Mouse (Mus musculus) heart, postnatal 0 days (tissue): ENCODE data around the gene Ofcc1. TPM values are rescaled to one million over a fixed set of nuclear protein-coding genes. Genes with fewer than 3 reads are reported as not detected.

ENCODE experiments used
- ATAC-seq: fragments of 200-750 bp; cut with Nextera tagmentation; 2 replicates; pipeline ENCODE4 v1.8.0; 2017; ENCODE audit warnings: low read depth, moderate number of reproducible peaks, moderate library complexity; ENCODE audit not compliant: insufficient read depth
- DNase-seq: peaks from one replicate; pipeline ENCODE4 v3.0.0-alpha.2; 2016; ENCODE audit warnings: low spot score
- H3K27ac ChIP-seq: fragments of 300-500 bp; sonication (generic); 2 replicates; pipeline ENCODE4 v1.5.1; 2014; ENCODE audit warnings: low read depth, mild to moderate bottlenecking
- H3K27me3 ChIP-seq: fragments of 300-500 bp; sonication (generic); 2 replicates; pipeline ENCODE4 v1.6.1; 2014; ENCODE audit warnings: low read length, mixed read lengths; ENCODE audit not compliant: control insufficient read depth, insufficient read depth
- H3K36me3 ChIP-seq: fragments of 300-500 bp; sonication (generic); replicated peaks from 2 replicates; pipeline ENCODE4 v1.6.1; 2014; ENCODE audit warnings: low read length, mixed read lengths; ENCODE audit not compliant: control insufficient read depth, insufficient read depth
- H3K4me1 ChIP-seq: fragments of 300-500 bp; sonication (generic); 2 replicates; pipeline ENCODE4 v1.6.1; 2014; ENCODE audit warnings: antibody characterized with exemption; ENCODE audit not compliant: control insufficient read depth, insufficient read depth
- H3K4me2 ChIP-seq: fragments of 300-500 bp; sonication (generic); 2 replicates; pipeline ENCODE4 v1.6.1; 2014; ENCODE audit warnings: low read depth, mild to moderate bottlenecking, low read length, moderate library complexity
- H3K4me3 ChIP-seq: fragments of 300-500 bp; sonication (generic); 2 replicates; pipeline ENCODE4 v1.5.1; 2014; ENCODE audit warnings: low read depth, low read length
- H3K9ac ChIP-seq: fragments of 300-500 bp; sonication (generic); replicated peaks from 2 replicates; pipeline ENCODE4 v1.6.1; 2014; ENCODE audit warnings: low read depth, low read length, mixed read lengths
- H3K9me3 ChIP-seq: fragments of 300-500 bp; sonication (generic); replicated peaks from 2 replicates; pipeline ENCODE4 v1.6.1; 2016; ENCODE audit warnings: low read length; ENCODE audit not compliant: control insufficient read depth
- CTCF ChIP-seq: IDR thresholded peaks from 2 replicates; pipeline ENCODE4 v1.5.1; 2016; ENCODE audit warnings: antibody characterized with exemption, control low read depth, low read depth
- EP300 ChIP-seq: IDR thresholded peaks from 2 replicates; pipeline ENCODE4 v1.6.1; 2016; ENCODE audit warnings: antibody characterized with exemption, low read depth
- WGBS: fragments of 180-500 bp; shearing (Covaris S2); extraction: QIAGEN DNeasy Blood & Tissue Kit; methylation state at CpG from one replicate; pipeline ENCODE4 v1.1.7; 2014; 5-methylcytosine and 5-hydroxymethylcytosine counted together
- polyA plus RNA-seq: library from polyadenylated mRNA; unstranded; fragments of >200 nt; fragmentation: Nextera tagmentation; extraction: Ambion mirVana; gene quantifications from 2 replicates; pipeline ENCODE4 v1.2.1, GENCODE M21; 2015
- total RNA-seq: library from RNA; depleted of rRNA; stranded (reverse); fragments of >200 nt; gene quantifications from 2 replicates; pipeline ENCODE4 v1.2.3, GENCODE M21; 2014; ENCODE audit warnings: low replicate concordance

Ofcc1 gene
- total and polyA plus RNA-seq, 2 experiments from 2014 or later = not detected

DNA sequence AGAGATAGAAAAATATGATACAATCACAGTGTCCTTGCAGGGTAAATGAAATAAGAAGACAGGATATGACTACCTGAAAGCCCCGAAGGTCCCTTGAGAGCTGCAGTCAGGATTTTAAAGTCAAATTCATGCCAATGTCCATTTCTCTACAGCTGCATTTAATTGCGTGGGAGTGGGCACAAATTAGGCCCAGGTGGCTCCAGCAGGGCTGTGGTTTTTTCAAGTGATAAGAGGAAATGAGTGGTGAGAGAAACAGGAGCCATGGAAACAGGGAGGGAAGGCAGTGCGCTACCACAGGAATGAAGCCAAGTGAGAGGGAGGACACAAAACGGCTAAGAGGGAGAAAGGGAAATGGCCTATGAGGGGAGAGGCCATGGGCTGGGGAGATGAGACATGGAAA is 363.3 kb downstream of the Ofcc1 start:
- no peak for ATAC-seq
- Histone ChIP-seq H3K4me2 (no peak overlapping the region), H3K36me3 (no peaks in the 10 kb centered on the region), H3K4me1 (no peaks in the 10 kb centered on the region), H3K9me3 (no peaks in the 10 kb centered on the region), H3K27me3 (no peaks in the 10 kb centered on the region), H3K27ac (no peak overlapping the region), H3K9ac (no peak overlapping the region), H3K4me3 (no peak overlapping the region)
- WGBS = 58% methylated on average over 4 of the region's 4 CpGs
- DNase-seq = no peak
- TF ChIP-seq CTCF (no peak), EP300 (no peak)

- DNase-seq = no peak
- Histone ChIP-seq H3K4me2 (no peak overlapping the region), H3K9me3 (no peaks in the 10 kb centered on the region), H3K36me3 (no peaks in the 10 kb centered on the region), H3K4me3 (no peak overlapping the region), H3K9ac (no peak overlapping the region), H3K4me1 (no peaks in the 10 kb centered on the region), H3K27me3 (no peaks in the 10 kb centered on the region), H3K27ac (no peak overlapping the region)
- ATAC-seq = no peak
- WGBS = 75% methylated on average over 18 of the region's 18 CpGs
- TF ChIP-seq CTCF (no peak), EP300 (no peak)
Observed at GRCm38 (mm10) chr13:39979294-39980061, 381.8 kb downstream of the Ofcc1 start.

DNA sequence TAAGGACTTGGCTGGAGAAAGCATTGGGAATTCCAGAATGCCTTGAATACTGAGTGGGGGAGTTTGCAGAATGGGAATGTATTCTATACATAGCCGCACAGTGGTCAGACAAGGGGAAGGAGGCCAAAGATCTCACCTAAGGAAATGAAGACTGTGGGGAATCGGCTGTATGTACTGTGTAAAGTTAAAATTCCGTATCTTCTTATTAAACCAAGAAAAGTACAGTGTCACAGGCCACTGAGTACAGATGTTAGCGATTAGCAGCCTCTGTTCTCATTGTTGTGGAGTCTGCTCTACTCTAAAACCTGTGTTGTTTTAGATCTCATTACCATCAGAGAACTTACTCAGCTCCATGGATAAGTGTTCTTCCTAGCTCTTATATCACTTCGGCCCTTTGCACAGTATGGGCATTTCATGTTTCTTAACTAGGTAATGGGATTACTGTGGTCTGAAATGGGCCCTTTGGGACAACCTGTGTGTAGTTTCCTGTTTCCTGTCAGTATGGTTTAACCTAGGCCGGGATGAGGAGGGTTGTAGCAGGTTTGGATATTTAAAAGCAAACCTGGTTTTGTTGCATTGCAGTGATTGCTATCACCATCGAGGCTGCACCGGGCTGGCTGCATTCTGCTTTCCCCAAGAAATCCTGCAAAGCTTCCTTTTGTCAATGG is 392.8 kb downstream of the Ofcc1 start:
- H3K4me1 ChIP-seq = no peaks in the 10 kb centered on the region
- H3K9ac ChIP-seq = no peak overlapping the region
- H3K36me3 ChIP-seq = no peaks in the 10 kb centered on the region
- no peak overlapping the region for H3K27ac ChIP-seq
- peaks cover 5% of the 10 kb centered on the region; the same call in 1 of the 2 replicates for H3K9me3 ChIP-seq
- H3K4me3 ChIP-seq = no peak overlapping the region
- WGBS = 76% methylated on average over 8 of the region's 8 CpGs
- no peak for TF ChIP-seq EP300
- TF ChIP-seq CTCF = no peak
- no peaks in the 10 kb centered on the region for H3K27me3 ChIP-seq
- no peak overlapping the region for H3K4me2 ChIP-seq
- ATAC-seq (no peak), DNase-seq (no peak)

DNA sequence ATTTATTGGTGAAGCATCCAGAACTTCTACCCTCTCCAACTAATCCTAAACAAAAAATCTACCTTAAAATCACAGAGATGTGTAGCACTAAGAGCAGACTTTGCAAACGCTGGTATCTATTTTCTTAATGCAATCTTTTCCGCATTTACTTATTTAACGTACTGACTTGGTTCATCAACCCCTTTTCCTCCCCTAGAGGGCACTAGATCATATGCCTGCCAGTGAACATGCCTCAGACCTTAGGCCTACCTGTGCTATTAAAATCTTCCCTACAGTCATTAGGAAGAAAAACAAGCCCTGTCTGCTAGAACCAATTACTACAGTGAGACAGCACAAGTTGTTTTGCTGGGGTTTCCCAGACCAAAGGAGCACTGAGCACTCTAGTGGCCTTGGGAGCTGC is 404.0 kb downstream of the Ofcc1 start:
- WGBS = 59% methylated on average over 3 of the region's 3 CpGs
- ATAC-seq = no peak
- Histone ChIP-seq H3K4me3 (no peak overlapping the region), H3K27me3 (no peaks in the 10 kb centered on the region), H3K4me2 (no peak overlapping the region), H3K9me3 (no peaks in the 10 kb centered on the region), H3K36me3 (no peaks in the 10 kb centered on the region), H3K27ac (no peak overlapping the region), H3K9ac (no peak overlapping the region), H3K4me1 (no peaks in the 10 kb centered on the region)
- TF ChIP-seq CTCF (peak; percentile 43), EP300 (no peak)
- no peak for DNase-seq

DNA sequence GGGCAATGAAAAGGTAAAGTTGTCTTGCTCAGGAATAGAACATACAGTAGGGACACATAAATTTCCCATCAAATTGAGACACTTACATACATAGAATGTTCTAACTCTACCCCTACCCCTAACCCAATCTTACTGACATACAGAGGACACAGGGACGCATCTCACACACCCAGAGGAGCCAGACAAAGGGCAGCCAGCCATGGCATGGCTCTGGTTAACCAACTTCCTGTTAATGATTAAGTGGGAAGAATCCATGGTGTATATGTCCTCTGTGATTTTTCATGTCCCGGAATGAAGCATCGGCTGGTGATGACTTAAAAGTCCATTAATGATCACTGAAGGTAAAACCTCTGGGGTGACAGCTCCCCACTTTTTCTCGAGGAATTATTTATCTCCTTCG is 405.2 kb downstream of the Ofcc1 start:
- H3K27ac ChIP-seq = no peak overlapping the region
- H3K36me3 ChIP-seq = no peaks in the 10 kb centered on the region
- no peaks in the 10 kb centered on the region for H3K9me3 ChIP-seq
- H3K9ac ChIP-seq = no peak overlapping the region
- no peak overlapping the region for H3K4me2 ChIP-seq
- TF ChIP-seq CTCF (no peak), EP300 (no peak)
- no peaks in the 10 kb centered on the region for H3K4me1 ChIP-seq
- no peak for DNase-seq
- H3K4me3 ChIP-seq = no peak overlapping the region
- ATAC-seq = no peak
- no peaks in the 10 kb centered on the region for H3K27me3 ChIP-seq
- WGBS = 79% methylated on average over 5 of the region's 5 CpGs
